Mouse (Mus musculus): ENCODE data around the gene Exoc6b.

DNA sequence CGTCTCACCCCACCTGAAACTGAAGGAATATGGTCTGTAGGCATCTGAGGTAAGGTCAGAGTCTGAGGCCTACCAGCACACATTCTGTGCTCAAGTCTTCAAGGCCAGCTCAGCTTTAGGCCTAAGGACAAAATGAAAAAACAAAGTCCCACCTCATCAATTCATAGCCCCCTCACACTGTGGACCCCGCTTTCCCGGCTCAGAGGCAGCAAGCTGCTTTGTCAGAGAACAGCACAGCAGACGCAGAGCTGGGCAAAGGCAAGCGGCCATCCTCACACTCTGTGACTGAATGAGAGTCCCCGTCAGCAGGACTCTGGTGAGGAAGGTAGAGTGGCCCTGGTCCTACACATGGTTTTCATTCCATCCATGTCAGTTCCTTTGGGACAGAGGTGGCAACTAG lies 450.1 kb downstream of the Exoc6b start:
- TF ChIP-seq POLR2A (IDR thresholded peaks at IDR 0.05; ENCODE audit: insufficient read length, low read depth): no peak
- no peak for TF ChIP-seq MAX (IDR thresholded peaks at IDR 0.05; ENCODE audit: low read depth)
- TF ChIP-seq CEBPB (IDR thresholded peaks at IDR 0.05; ENCODE audit: insufficient read depth, poor library complexity, severe bottlenecking): no peak
- no peak for TF ChIP-seq TCF12 (IDR thresholded peaks at IDR 0.05; ENCODE audit: insufficient read depth, poor library complexity, severe bottlenecking)
- TF ChIP-seq REST (IDR thresholded peaks at IDR 0.05; ENCODE audit: insufficient read depth, insufficient read length): no peak
- no peak for TF ChIP-seq POLR2AphosphoS2 (IDR thresholded peaks at IDR 0.05; ENCODE audit: insufficient read length, low read depth)
- no peak for TF ChIP-seq MYOG (IDR thresholded peaks at IDR 0.05; ENCODE audit: control insufficient read depth in 1 of 3, insufficient read depth in 1 of 3, insufficient read length in 2 of 3, low read depth in 2 of 3)
- TF ChIP-seq USF1 (IDR thresholded peaks at IDR 0.05; ENCODE audit: low read depth): no peak
- TF ChIP-seq MYOD1 (IDR thresholded peaks at IDR 0.05; ENCODE audit: control insufficient read depth in 1 of 3, insufficient read length in 2 of 3, low read depth in 2 of 3): no peak
- TF ChIP-seq E2F4 (IDR thresholded peaks at IDR 0.05; ENCODE audit: insufficient read depth): no peak
- no peak for TF ChIP-seq SRF (IDR thresholded peaks at IDR 0.05; ENCODE audit: control insufficient read depth, insufficient read length, low read depth)
- no peak for TF ChIP-seq TCF3 (IDR thresholded peaks at IDR 0.05; ENCODE audit: insufficient read length, low read depth)

All from myocyte (in vitro differentiated cells).